Mouse (Mus musculus): ENCODE data around the gene Arpc4.

DNA sequence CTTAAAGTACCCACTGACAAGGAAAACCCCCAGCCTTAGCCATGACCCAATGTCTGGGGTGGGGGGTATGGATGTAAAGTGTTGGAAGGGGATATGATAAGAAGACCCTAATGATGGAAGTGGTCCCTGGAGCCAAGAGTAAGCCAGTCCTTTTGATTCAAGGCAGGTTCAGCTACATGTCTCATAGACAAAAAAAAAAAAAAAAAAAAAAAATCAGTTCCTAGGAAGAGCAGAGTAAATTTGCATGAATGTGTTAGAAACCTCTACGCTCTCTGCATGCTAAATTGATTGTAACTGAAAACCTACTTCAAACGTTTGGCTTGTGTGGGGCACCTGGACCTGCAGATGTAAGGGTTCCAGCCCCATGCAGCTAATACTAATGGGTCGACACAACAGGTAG is 53.9 kb downstream of the Arpc4 start:
- TF ChIP-seq USF1 (IDR thresholded peaks at IDR 0.05; ENCODE audit: low read depth, low read length) (no peak), NELFE (IDR thresholded peaks at IDR 0.05; ENCODE audit: low read depth, low read length) (no peak), CTCF (conservative IDR thresholded peaks at IDR 0.05 in 1 of 2, IDR thresholded peaks at IDR 0.05 in 1 of 2; ENCODE audit: low read depth in 2 of 2, low read length in 2 of 2) (no peak), TBP (conservative IDR thresholded peaks at IDR 0.05; ENCODE audit: low read depth, low read length) (no peak), POLR2A (IDR thresholded peaks at IDR 0.05; ENCODE audit: low read depth, low read length) (no peak), ZMIZ1 (IDR thresholded peaks at IDR 0.05; ENCODE audit: low read depth, low read length) (no peak)
